Mouse (Mus musculus) E14TG2a.4 (cell line): ENCODE results near the gene Gfm2.

ENCODE experiments used
- CTCF ChIP-seq: conservative IDR thresholded peaks from 2 replicates; pipeline ENCODE4 v1.5.1; 2014; ENCODE audit warnings: low read length
- NANOG ChIP-seq: IDR thresholded peaks from 2 replicates; pipeline ENCODE4 v1.6.1; 2014; ENCODE audit warnings: borderline replicate concordance, low read length, mixed read lengths

GRCm38 (mm10) chr13:97227795-97228194 is 90.1 kb downstream of the Gfm2 start:
- TF ChIP-seq CTCF (no peak), NANOG (no peak)
